Mouse (Mus musculus) thymus, postnatal 10 days (tissue): ENCODE measurements around the gene Cpt1a.

ENCODE experiments used
- DNase-seq, 2 experiments: peaks; one replicate each; pipeline ENCODE4 v3.0.0; 2021; ENCODE audit warnings: low spot score in 2 of 2

Cpt1a gene

GRCm38 (mm10) chr19:3365089-3365488, 43.0 kb downstream of the Cpt1a start:
- DNase-seq, result no peak

GRCm38 (mm10) chr19:3368276-3368675, 46.1 kb downstream of the Cpt1a start:
- DNase-seq, result no peak

GRCm38 (mm10) chr19:3373380-3373779, 51.2 kb downstream of the Cpt1a start:
- no peak for DNase-seq

- DNase-seq, result no peak
Observed at GRCm38 (mm10) chr19:3374028-3374427, 51.9 kb downstream of the Cpt1a start.

GRCm38 (mm10) chr19:3375945-3376495, 53.9 kb downstream of the Cpt1a start:
- DNase-seq, result no peak

- DNase-seq, result no peak
Observed at GRCm38 (mm10) chr19:3376966-3377715, 55.0 kb downstream of the Cpt1a start.

- DNase-seq, result no peak
Observed at GRCm38 (mm10) chr19:3378614-3379013, 56.5 kb downstream of the Cpt1a start.

GRCm38 (mm10) chr19:3388061-3388460, 65.9 kb downstream of the Cpt1a start:
- DNase-seq, result no peak

GRCm38 (mm10) chr19:3388629-3389057, 66.5 kb downstream of the Cpt1a start, which contains the start of gene Tesmin:
Gene Tesmin, plus strand, starts transcription at chr19:3388857.
- peak; percentile 78 to 80 for DNase-seq

GRCm38 (mm10) chr19:3389089-3389488, 67.0 kb downstream of the Cpt1a start:
- DNase-seq, result peak; percentile 89 to 93

- no peak for DNase-seq
Observed at GRCm38 (mm10) chr19:3392384-3392783, 70.2 kb downstream of the Cpt1a start.

GRCm38 (mm10) chr19:3394216-3394615, 72.1 kb downstream of the Cpt1a start:
- no peak for DNase-seq

- no peak for DNase-seq
Observed at GRCm38 (mm10) chr19:3400057-3400456, 77.9 kb downstream of the Cpt1a start.

GRCm38 (mm10) chr19:3401504-3401903, 79.4 kb downstream of the Cpt1a start:
- no peak for DNase-seq

- DNase-seq, result no peak
Observed at GRCm38 (mm10) chr19:3401943-3402342, 79.8 kb downstream of the Cpt1a start.

- no peak for DNase-seq
Observed at GRCm38 (mm10) chr19:3402390-3402789, 80.3 kb downstream of the Cpt1a start.

GRCm38 (mm10) chr19:3404030-3404429, 81.9 kb downstream of the Cpt1a start:
- DNase-seq, result no peak

- no peak for DNase-seq
Observed at GRCm38 (mm10) chr19:3405531-3406281, 83.6 kb downstream of the Cpt1a start.

- DNase-seq, result no peak
Observed at GRCm38 (mm10) chr19:3414268-3414733, 92.2 kb downstream of the Cpt1a start, which contains the start of gene Gal. Gene Gal, minus strand, starts transcription at chr19:3414544.

GRCm38 (mm10) chr19:3419251-3419650, 97.1 kb downstream of the Cpt1a start:
- no peak for DNase-seq

- no peak for DNase-seq
Observed at GRCm38 (mm10) chr19:3422488-3422887, 100.4 kb downstream of the Cpt1a start.

GRCm38 (mm10) chr19:3422981-3423380, 100.8 kb downstream of the Cpt1a start:
- no peak for DNase-seq
